In the genomic region with DNA sequence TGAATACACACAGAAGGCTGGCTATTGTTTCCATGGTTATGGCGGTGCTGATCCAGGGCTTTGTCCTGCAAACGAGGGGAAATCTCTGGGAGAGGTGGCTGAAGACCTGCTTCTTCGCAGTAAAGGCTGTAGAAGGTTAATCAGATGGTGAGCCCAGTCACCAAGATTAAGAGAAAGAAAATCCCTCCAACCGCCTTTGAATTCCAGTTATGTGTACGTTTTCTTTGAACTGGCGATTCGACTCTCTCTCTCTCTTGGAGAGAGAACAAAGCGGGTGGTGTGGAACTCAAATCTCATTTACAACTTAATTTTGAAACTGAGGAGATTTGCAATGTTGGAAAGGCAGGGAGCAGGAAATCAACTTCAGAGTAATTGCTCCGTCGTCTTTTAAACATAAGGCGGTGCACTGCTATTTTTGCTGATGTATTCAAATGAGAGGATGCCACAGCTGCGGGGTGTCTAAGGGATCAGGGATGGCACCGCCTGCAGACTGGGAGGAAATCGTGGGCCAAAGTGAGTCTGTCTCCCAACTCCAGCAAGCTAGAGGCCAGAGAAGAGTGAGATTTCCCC, we compare ENCODE assay signal across 10 mouse cellular contexts.
A peak's percentile ranks its signal among the peaks of the same experiment; 100 is the strongest.
DNase-seq lines count a peak whose midpoint lies in the region; ATAC-seq and TF ChIP-seq lines count a peak whose summit lies in the region.
"Had no signal": no experiment of that assay in that cellular context is flagged by ENCODE, and none has a peak within 500 bp of the region (broad histone marks: within the 10 kb centered on the region; RNA-seq: fewer than 3 reads in every experiment).

No protein-coding gene starts in this region.

- H3K4me3 ChIP-seq in forebrain, embryonic 14.5 days (ENCODE audit: low read depth, low read length): no peak overlapping the region
- H3K4me3 ChIP-seq in midbrain, embryonic 15.5 days: no peak overlapping the region
- no peak overlapping the region for H3K4me3 ChIP-seq in lung, adult 2 months (replicated peaks; ENCODE audit: extremely low read depth, low read depth, low read length)
- H3K4me3 ChIP-seq: heart, embryonic 12.5 days had no signal

- no peak for DNase-seq in frontal cortex, postnatal 10 days (ENCODE audit: low spot score in 2 of 2)
- peak; percentile 51 for DNase-seq in ZHBTc4 (ENCODE audit: low read depth, low spot score)
- peak; percentile 74 for DNase-seq in forebrain, embryonic 14.5 days (ENCODE audit: low spot score)
- DNase-seq in lung, adult 2 months: no peak
- no peak for DNase-seq in layer of hippocampus, postnatal 36 days
- DNase-seq: kidney, adult 2 months had no signal

- H3K36me3 ChIP-seq in forebrain, embryonic 14.5 days (ENCODE audit: control insufficient read depth, insufficient read depth, low read length): no peaks in the 10 kb centered on the region
- no peaks in the 10 kb centered on the region for H3K36me3 ChIP-seq in midbrain, embryonic 15.5 days (replicated peaks)
- H3K36me3 ChIP-seq: heart, embryonic 12.5 days had no signal

- peak overlapping the region; percentile 74; the same call in 1 of the 2 replicates for H3K27ac ChIP-seq in forebrain, embryonic 14.5 days (ENCODE audit: low read depth, low read length)
- H3K27ac ChIP-seq in midbrain, embryonic 15.5 days: peak overlapping the region; percentile 66

- WGBS in forebrain, embryonic 14.5 days: 2% methylated on average over 14 of the region's 14 CpGs
- WGBS in midbrain, embryonic 15.5 days: 3% methylated on average over 14 of the region's 14 CpGs
- 41% methylated on average over 14 of the region's 14 CpGs for WGBS in lung, adult 2 months

- peak overlapping the region; percentile 31 for H3K4me2 ChIP-seq in forebrain, embryonic 14.5 days (ENCODE audit: low read length)
- H3K4me2 ChIP-seq in midbrain, embryonic 15.5 days: peak overlapping the region; percentile 31
- H3K4me2 ChIP-seq: heart, embryonic 12.5 days had no signal

- H3K27me3 ChIP-seq in forebrain, embryonic 14.5 days (replicated peaks; ENCODE audit: control insufficient read depth, insufficient read depth, low read length): no peaks in the 10 kb centered on the region
- no peaks in the 10 kb centered on the region for H3K27me3 ChIP-seq in midbrain, embryonic 15.5 days (replicated peaks)
- H3K27me3 ChIP-seq: heart, embryonic 12.5 days had no signal

- TF ChIP-seq POLR2A in lung, adult 2 months (IDR thresholded peaks at IDR 0.05; ENCODE audit: borderline replicate concordance, extremely low read depth, low read depth, low read length): no peak

- H3K9me3 ChIP-seq in forebrain, embryonic 14.5 days (replicated peaks; ENCODE audit: control insufficient read depth, low read length): no peaks in the 10 kb centered on the region
- H3K9me3 ChIP-seq in midbrain, embryonic 15.5 days: no peaks in the 10 kb centered on the region

- peak overlapping the region; percentile 25; the same call in 1 of the 2 replicates for H3K9ac ChIP-seq in forebrain, embryonic 14.5 days (ENCODE audit: low read length)
- no peak overlapping the region; the same call in 1 of the 2 replicates for H3K9ac ChIP-seq in midbrain, embryonic 15.5 days
- H3K9ac ChIP-seq: heart, embryonic 12.5 days had no signal

- peak; percentile 90 for ATAC-seq in frontal cortex, adult (ENCODE audit: low TSS enrichment)
- peak; percentile 59 for ATAC-seq in forebrain, embryonic 14.5 days
- peak; percentile 34; the same call in 1 of the 2 replicates for ATAC-seq in midbrain, embryonic 15.5 days (replicated peaks)
- no peak for ATAC-seq in megakaryocyte progenitor cell, adult 5-6 weeks (replicated peaks; ENCODE audit: poor library complexity)

- no peak for TF ChIP-seq CTCF in lung, adult 2 months (IDR thresholded peaks at IDR 0.05; ENCODE audit: insufficient read depth, low read length)

- H3K4me1 ChIP-seq in forebrain, embryonic 14.5 days (ENCODE audit: control insufficient read depth, insufficient read depth, low read length): peaks cover 20% of the 10 kb centered on the region
- H3K4me1 ChIP-seq in midbrain, embryonic 15.5 days: peaks cover 22% of the 10 kb centered on the region
- no peaks in the 10 kb centered on the region for H3K4me1 ChIP-seq in lung, adult 2 months (ENCODE audit: control insufficient read depth, insufficient read depth, low read length)
- H3K4me1 ChIP-seq: heart, embryonic 12.5 days had no signal

Comparison
In these comparisons a context has a peak if more than half of its experiments do, and no peak if none do; other contexts are left out.
1. DNase-seq: peak in ZHBTc4 (single experiment) and forebrain, embryonic 14.5 days (single experiment); none in frontal cortex, postnatal 10 days (0 of 2), lung, adult 2 months (single experiment) and layer of hippocampus, postnatal 36 days (0 of 2).